Mouse (Mus musculus) thymus, adult 2 months (tissue): ENCODE results near the gene Gm960. TPM values are rescaled to one million over a fixed set of nuclear protein-coding genes. Genes with fewer than 3 reads are reported as not detected.

Experiments used
- DNase-seq: peaks from one replicate; pipeline ENCODE4 v3.0.0; 2021
- H3K27ac ChIP-seq: fragments of 200-500 bp; 2 replicates; pipeline ENCODE4 v1.5.1; 2012; ENCODE audit warnings: low read length, control low read depth; ENCODE audit not compliant: control insufficient read depth, insufficient read depth
- H3K27me3 ChIP-seq: fragments of 200-500 bp; 2 replicates; pipeline ENCODE4 v1.6.1; 2012; ENCODE audit warnings: mild to moderate bottlenecking, low read length, moderate library complexity, mixed read lengths; ENCODE audit not compliant: control insufficient read depth, insufficient read depth
- H3K36me3 ChIP-seq: fragments of 200-500 bp; 2 replicates; pipeline ENCODE4 v1.6.1; 2012; ENCODE audit warnings: mild to moderate bottlenecking, low read length, moderate library complexity; ENCODE audit not compliant: control insufficient read depth, insufficient read depth
- H3K4me1 ChIP-seq: fragments of 200-500 bp; replicated peaks from 2 replicates; pipeline ENCODE4 v1.6.1; 2012; ENCODE audit warnings: low read length; ENCODE audit not compliant: control insufficient read depth, insufficient read depth
- H3K4me3 ChIP-seq: fragments of 200-500 bp; 2 replicates; pipeline ENCODE4 v1.5.1; 2012; ENCODE audit warnings: mild to moderate bottlenecking, low read length, control low read depth, moderate library complexity; ENCODE audit not compliant: control insufficient read depth, insufficient read depth
- CTCF ChIP-seq: fragments of 200-500 bp; IDR thresholded peaks from 2 replicates; pipeline ENCODE4 v1.5.1; 2012; ENCODE audit warnings: mild to moderate bottlenecking, control low read depth, low read length, moderate library complexity, borderline replicate concordance; ENCODE audit not compliant: control insufficient read depth, poor library complexity, insufficient read depth; ENCODE audit errors: extremely low read depth
- POLR2A ChIP-seq: fragments of 200-500 bp; IDR thresholded peaks from 2 replicates; pipeline ENCODE4 v1.6.1; 2012; ENCODE audit warnings: mild to moderate bottlenecking, low read length, control low read depth, moderate library complexity; ENCODE audit not compliant: control insufficient read depth, poor library complexity, insufficient read depth; ENCODE audit errors: extremely low read depth
- WGBS: fragments of 180-500 bp; shearing (Covaris S2); methylation state at CpG from one replicate; pipeline ENCODE4 v1.1.7; 2018; 5-methylcytosine and 5-hydroxymethylcytosine counted together
- polyA plus RNA-seq: library from polyadenylated mRNA; depleted of rRNA; stranded (reverse); fragments of >200 nt; gene quantifications from 2 replicates; pipeline ENCODE4 v1.2.3, GENCODE M21; 2012

The Gm960 gene
- polyA plus RNA-seq, 1 experiment = 0.04 TPM

DNA sequence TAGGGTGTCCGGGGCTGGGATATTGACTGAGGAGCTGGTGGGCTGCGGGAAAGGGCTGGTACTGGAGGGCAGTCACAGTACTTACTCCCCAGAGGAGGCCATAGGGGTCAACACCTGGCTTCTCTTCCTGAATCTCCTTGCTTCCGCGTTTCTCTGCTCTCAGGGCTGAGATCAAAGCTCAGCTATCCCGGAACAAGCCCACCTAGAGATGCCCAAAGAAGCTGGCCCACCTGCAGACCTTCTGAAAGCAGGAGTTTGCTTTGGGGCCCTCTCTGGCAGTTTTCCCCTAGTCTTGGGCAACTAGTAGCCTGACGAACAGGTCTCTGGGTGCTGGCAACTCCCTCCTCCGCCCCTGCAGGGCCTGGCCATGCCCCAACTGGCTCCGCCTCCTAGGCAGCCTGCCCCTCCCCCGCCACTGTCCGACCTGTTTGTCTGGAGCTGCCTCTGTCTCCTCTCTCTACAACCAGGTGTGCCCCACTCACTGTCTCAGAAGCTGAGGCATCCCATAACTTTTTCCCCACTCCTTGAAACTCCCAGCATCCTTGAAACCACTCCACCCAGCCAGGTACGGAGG, 22.3 kb upstream of the Gm960 start:
- Histone ChIP-seq H3K36me3 (no peaks in the 10 kb centered on the region), H3K4me1 (0 out of 2 replicates have a peak, but pooled peaks cover 3% of the 10 kb centered on the region), H3K27me3 (no peaks in the 10 kb centered on the region), H3K27ac (no peak overlapping the region), H3K4me3 (no peak overlapping the region)
- TF ChIP-seq POLR2A (no peak), CTCF (no peak)
- DNase-seq = no peak
- 72% methylated on average over 11 of the region's 11 CpGs for WGBS

DNA sequence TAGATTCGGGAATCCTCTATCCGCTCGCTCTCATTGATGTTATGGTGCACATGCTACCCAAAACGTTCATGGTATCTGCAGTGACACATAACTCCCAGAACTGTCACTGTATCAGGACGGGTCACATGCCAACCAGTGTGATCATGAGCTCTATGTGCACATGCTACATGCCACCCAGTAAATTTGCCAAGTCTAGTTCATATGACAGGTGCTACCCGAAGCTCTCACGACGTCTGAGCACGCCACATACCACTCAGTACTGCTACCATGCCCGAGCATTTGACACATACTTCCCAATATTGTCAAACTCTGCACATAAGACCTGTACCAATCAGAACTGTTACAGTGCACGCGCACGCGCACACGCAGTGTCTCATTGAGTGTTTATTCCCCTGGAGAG, 21.6 kb upstream of the Gm960 start:
- Histone ChIP-seq H3K4me1 (0 out of 2 replicates have a peak, but pooled peaks cover 3% of the 10 kb centered on the region), H3K36me3 (no peaks in the 10 kb centered on the region), H3K4me3 (no peak overlapping the region), H3K27me3 (no peaks in the 10 kb centered on the region), H3K27ac (no peak overlapping the region)
- no peak for TF ChIP-seq POLR2A
- no peak for TF ChIP-seq CTCF
- WGBS = 94% methylated on average over 15 of the region's 15 CpGs
- no peak for DNase-seq

DNA sequence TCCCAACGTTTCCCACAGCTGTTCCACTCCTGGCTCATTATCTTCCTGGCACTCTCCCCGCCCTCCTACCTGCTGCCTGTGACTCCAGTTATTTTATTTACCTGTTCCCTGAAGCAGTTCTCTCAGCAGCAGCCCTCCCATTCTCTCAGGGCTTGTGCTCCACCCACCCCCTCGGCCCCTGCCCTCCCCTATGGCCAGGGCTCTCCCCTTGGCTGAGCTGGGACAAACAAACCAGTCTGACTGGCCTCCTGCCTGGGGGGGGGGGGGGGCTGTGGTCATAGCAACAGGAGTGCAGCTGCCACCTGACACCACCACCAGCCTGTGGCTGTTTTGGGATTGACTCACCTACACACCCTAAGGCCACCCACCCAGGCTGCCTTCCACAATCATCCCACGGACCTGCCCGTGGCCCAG, 20.9 kb upstream of the Gm960 start:
- H3K27ac ChIP-seq = no peak overlapping the region
- no peak for TF ChIP-seq POLR2A
- TF ChIP-seq CTCF = no peak
- 0 out of 2 replicates have a peak, but pooled peaks cover 3% of the 10 kb centered on the region for H3K4me1 ChIP-seq
- no peak overlapping the region for H3K4me3 ChIP-seq
- 71% methylated on average over 5 of the region's 5 CpGs for WGBS
- no peaks in the 10 kb centered on the region for H3K36me3 ChIP-seq
- H3K27me3 ChIP-seq = no peaks in the 10 kb centered on the region
- no peak for DNase-seq

DNA sequence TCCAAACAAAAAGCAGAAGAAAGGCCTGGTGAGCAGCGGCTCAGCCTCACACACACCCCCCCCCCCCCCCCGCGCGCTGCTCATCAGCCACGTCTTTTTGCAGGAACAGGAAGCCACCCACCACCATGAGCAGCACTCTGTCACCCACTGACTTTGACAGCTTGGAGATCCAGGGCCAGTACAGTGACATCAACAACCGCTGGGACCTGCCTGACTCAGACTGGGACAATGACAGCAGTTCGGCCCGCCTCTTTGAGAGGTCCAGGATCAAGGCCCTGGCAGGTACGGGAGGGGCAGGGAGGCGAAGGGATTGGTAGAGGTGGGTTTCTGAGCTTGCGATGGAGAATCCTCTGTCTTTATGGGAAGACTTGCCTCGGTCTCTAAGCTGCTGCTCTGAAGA, 20.2 kb upstream of the Gm960 start:
- 17% methylated on average over 12 of the region's 12 CpGs for WGBS
- Histone ChIP-seq H3K4me3 (no peak overlapping the region), H3K27me3 (no peaks in the 10 kb centered on the region), H3K36me3 (no peaks in the 10 kb centered on the region), H3K4me1 (0 out of 2 replicates have a peak, but pooled peaks cover 3% of the 10 kb centered on the region), H3K27ac (no peak overlapping the region)
- TF ChIP-seq CTCF = no peak
- TF ChIP-seq POLR2A = no peak
- DNase-seq = no peak

DNA sequence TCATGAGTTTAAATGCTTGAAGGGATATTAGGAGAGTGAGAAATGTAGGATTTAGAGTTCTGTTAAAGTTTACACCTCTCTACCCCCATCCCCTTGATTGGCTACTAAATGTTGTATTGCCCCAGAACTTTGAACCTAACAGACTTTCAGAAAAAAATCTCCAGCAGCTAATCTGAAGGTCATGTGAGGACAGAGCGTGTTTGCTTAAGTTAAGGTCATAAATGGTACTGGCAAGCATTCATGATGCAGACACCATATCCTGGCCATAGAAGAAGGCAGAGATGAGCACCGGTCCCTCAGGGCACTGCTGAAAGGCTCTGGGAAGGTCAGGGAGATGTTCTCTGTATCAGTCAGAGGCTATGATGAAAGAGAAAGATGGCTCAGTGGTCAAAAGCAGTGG, 18.8 kb upstream of the Gm960 start:
- H3K4me3 ChIP-seq = no peak overlapping the region
- no peaks in the 10 kb centered on the region; the same call in 1 of the 2 replicates for H3K27me3 ChIP-seq
- 99% methylated on average over 2 of the region's 2 CpGs for WGBS

DNA sequence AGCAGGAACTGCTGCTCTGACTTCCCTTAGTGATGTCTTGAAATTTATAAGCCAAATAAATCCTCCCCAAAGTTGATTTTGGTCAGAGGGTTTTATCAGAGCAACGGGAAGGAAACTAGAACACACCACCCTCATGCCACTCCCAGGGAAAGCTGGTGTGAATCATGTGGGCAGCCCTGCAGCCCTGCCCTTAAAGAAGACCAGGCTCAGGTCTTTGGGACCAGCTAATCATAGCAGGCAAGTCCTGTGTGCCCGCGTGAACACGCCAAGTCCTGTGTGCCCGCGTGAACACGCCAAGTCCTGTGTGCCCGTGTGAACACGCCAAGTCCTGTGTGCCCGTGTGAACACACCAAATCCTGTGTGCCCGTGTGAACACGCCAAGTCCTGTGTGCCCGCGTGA, 18.3 kb upstream of the Gm960 start:
- TF ChIP-seq POLR2A (no peak), CTCF (no peak)
- Histone ChIP-seq H3K36me3 (no peaks in the 10 kb centered on the region), H3K4me1 (0 out of 2 replicates have a peak, but pooled peaks cover 3% of the 10 kb centered on the region), H3K27ac (no peak overlapping the region), H3K4me3 (no peak overlapping the region), H3K27me3 (no peaks in the 10 kb centered on the region; the same call in 1 of the 2 replicates)
- WGBS = 97% methylated on average over 14 of the region's 14 CpGs
- no peak for DNase-seq

More for the DNA sequence above, 18.8 kb upstream of the Gm960 start:
- Histone ChIP-seq H3K36me3 (no peaks in the 10 kb centered on the region), H3K4me1 (0 out of 2 replicates have a peak, but pooled peaks cover 3% of the 10 kb centered on the region), H3K27ac (no peak overlapping the region)
- no peak for TF ChIP-seq POLR2A
- TF ChIP-seq CTCF = no peak
- no peak for DNase-seq
